In the genomic region with DNA sequence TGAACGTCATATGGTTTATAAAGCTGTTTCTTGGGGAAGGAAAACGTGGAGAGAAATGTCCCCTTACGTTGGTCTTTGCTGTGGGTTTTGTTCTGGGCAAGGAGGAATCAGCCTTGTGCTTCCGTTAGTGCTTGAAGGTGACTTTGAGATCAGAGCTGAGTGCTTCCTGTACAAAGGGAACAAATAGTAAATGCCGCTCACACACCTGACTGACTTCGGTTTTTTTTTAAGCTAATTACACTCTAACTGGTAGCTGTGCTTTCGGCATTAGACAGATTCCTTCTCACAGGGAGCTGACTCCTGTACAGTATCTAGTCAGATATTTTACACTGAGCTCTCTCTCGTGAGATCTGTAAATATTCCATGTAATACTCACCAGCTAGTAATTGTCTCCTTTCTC, we compare ENCODE assay signal across 10 mouse cellular contexts. TPM values are rescaled to one million over a fixed set of nuclear protein-coding genes. Genes with fewer than 3 reads are reported as not detected.
A peak's percentile ranks its signal among the peaks of the same experiment; 100 is the strongest.
DNase-seq lines count a peak whose midpoint lies in the region; ATAC-seq and TF ChIP-seq lines count a peak whose summit lies in the region.
"Had no signal": no experiment of that assay in that cellular context is flagged by ENCODE, and none has a peak within 500 bp of the region (broad histone marks: within the 10 kb centered on the region; RNA-seq: fewer than 3 reads in every experiment).

No protein-coding gene starts in this region.

- WGBS in heart, embryonic 12.5 days = 47% methylated on average over 8 of the region's 8 CpGs
- 18% methylated on average over 8 of the region's 8 CpGs for WGBS in small intestine, adult 2 months

- H3K27ac ChIP-seq in heart, embryonic 12.5 days (ENCODE audit: poor library complexity, severe bottlenecking) = peak overlapping the region; percentile 58
- H3K27ac ChIP-seq in small intestine, adult 2 months (ENCODE audit: insufficient read depth, low read depth, low read length) = peak overlapping the region; percentile 39; the same call in 1 of the 2 replicates

- DNase-seq in heart, postnatal 25 days (ENCODE audit: low spot score) = no peak
- DNase-seq in spleen, postnatal 36 days (ENCODE audit: low spot score in 2 of 2) = peak; percentile 63 to 70
- no peak for DNase-seq in spleen, adult 18-20 months
- peak; percentile 68 for DNase-seq in induced T-regulatory cell, adult 2 months (ENCODE audit: low read depth)
- DNase-seq in spleen, postnatal 10 days (ENCODE audit: low spot score in 2 of 2) = no peak
- DNase-seq: layer of hippocampus, postnatal 36 days; lung, postnatal 36 days had no signal

- H3K4me1 ChIP-seq in heart, embryonic 12.5 days (replicated peaks) = peaks cover 42% of the 10 kb centered on the region
- peaks cover 34% of the 10 kb centered on the region; the same call in 1 of the 2 replicates for H3K4me1 ChIP-seq in small intestine, adult 2 months (ENCODE audit: control insufficient read depth, insufficient read depth, insufficient read length, low read length)

- no peaks in the 10 kb centered on the region for H3K9me3 ChIP-seq in heart, embryonic 12.5 days (replicated peaks)

- no peak overlapping the region for H3K4me3 ChIP-seq in heart, embryonic 12.5 days
- H3K4me3 ChIP-seq in small intestine, adult 2 months (ENCODE audit: low read depth, low read length) = no peak overlapping the region

- intact Hi-C loops in heart, postnatal 25 days (cut with DNase I) = no loop called here

- no peak for TF ChIP-seq CTCF in small intestine, adult 2 months (IDR thresholded peaks at IDR 0.05; ENCODE audit: extremely low read depth, insufficient read length, insufficient replicate concordance, low read depth, low read length)

- H3K4me2 ChIP-seq in heart, embryonic 12.5 days = 0 out of 2 replicates have a peak overlapping the region, but pooled peaks have one; percentile 9

- ATAC-seq in heart, embryonic 12.5 days (ENCODE audit: insufficient number of reproducible peaks, low FRiP score) = no peak
- ATAC-seq in frontal cortex, adult (ENCODE audit: low TSS enrichment) = no peak

- H3K27me3 ChIP-seq in heart, embryonic 12.5 days (replicated peaks) = no peaks in the 10 kb centered on the region
- no peaks in the 10 kb centered on the region for H3K27me3 ChIP-seq in small intestine, adult 2 months (ENCODE audit: control insufficient read depth, insufficient read depth, low read length)

- no peak overlapping the region for H3K9ac ChIP-seq in heart, embryonic 12.5 days

- H3K36me3 ChIP-seq in heart, embryonic 12.5 days = no peaks in the 10 kb centered on the region
- H3K36me3 ChIP-seq in small intestine, adult 2 months (ENCODE audit: control insufficient read depth, insufficient read depth, low read length) = no peaks in the 10 kb centered on the region; the same call in 1 of the 2 replicates

- no peak for TF ChIP-seq POLR2A in small intestine, adult 2 months (IDR thresholded peaks at IDR 0.05; ENCODE audit: low read depth, low read length)

RNA-seq across cellular contexts. Expression of a gene that starts 29.9 kb away (rescaled TPM):
- polyA plus RNA-seq in heart, embryonic 12.5 days (2016; fragmentation: Nextera tagmentation; extraction: Ambion mirVana) = 16.4 and 17.4 TPM in 2 replicates
- total RNA-seq in heart, postnatal 25 days (2021) = 10 to 100 TPM; 23.8 to 29.6 TPM
- 13.0 and 20.1 TPM in 2 replicates for polyA plus RNA-seq in small intestine, adult 2 months (2012; rRNA removed)

Comparison
In these comparisons a context has a peak if more than half of its experiments do, and no peak if none do; other contexts are left out.
1. DNase-seq: peak in spleen, postnatal 36 days (2 of 2) and induced T-regulatory cell, adult 2 months (single experiment); none in heart, postnatal 25 days (single experiment), spleen, adult 18-20 months (0 of 2) and spleen, postnatal 10 days (0 of 2).